Mouse (Mus musculus) urinary bladder, postnatal 4 days (tissue): ENCODE data around the gene Kctd14.
"Not testable (repeated sequence)": the region's sequence is repeated elsewhere in the genome, so short reads cannot be mapped to it uniquely, and the experiment has no call there.

Experiments
- DNase-seq, 2 experiments: peaks; one replicate each; pipeline ENCODE4 v3.0.0; 2021 to 2022; ENCODE audit warnings: low spot score in 2 of 2

The Kctd14 gene

GRCm38 (mm10) chr7:97451023-97451422 lies at the start of gene Kctd14:
TSS of gene Kctd14 (plus strand) at chr7:97451323.
- DNase-seq = not testable (repeated sequence)

GRCm38 (mm10) chr7:97407145-97407544 lies 44.0 kb upstream of the Kctd14 start:
- DNase-seq = no peak

DNA sequence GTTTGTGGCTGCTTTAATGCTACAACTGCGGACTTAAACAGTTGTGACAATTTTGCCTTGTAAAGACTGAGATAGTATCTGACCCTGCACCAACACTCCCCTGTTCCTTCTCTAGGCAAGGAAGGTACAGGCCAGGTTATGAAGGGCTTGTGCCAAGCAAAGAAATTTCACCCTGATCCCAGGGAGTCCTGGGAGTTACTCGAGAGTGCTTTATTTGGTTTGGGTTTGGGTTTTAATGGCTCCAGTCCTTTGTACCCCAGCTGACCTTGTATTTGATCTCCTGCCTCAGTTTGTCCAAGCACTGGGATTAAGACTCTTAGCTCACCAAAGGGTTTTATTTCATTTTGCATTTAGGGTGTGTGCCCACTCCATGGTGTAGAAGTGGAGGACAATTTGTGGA lies 40.0 kb upstream of the Kctd14 start:
- DNase-seq = no peak

GRCm38 (mm10) chr7:97411575-97411974 lies 39.5 kb upstream of the Kctd14 start:
- DNase-seq = no peak

GRCm38 (mm10) chr7:97413981-97414380 lies 37.1 kb upstream of the Kctd14 start:
- DNase-seq = no peak

GRCm38 (mm10) chr7:97414426-97414825 lies 36.7 kb upstream of the Kctd14 start:
- DNase-seq = no peak

DNA sequence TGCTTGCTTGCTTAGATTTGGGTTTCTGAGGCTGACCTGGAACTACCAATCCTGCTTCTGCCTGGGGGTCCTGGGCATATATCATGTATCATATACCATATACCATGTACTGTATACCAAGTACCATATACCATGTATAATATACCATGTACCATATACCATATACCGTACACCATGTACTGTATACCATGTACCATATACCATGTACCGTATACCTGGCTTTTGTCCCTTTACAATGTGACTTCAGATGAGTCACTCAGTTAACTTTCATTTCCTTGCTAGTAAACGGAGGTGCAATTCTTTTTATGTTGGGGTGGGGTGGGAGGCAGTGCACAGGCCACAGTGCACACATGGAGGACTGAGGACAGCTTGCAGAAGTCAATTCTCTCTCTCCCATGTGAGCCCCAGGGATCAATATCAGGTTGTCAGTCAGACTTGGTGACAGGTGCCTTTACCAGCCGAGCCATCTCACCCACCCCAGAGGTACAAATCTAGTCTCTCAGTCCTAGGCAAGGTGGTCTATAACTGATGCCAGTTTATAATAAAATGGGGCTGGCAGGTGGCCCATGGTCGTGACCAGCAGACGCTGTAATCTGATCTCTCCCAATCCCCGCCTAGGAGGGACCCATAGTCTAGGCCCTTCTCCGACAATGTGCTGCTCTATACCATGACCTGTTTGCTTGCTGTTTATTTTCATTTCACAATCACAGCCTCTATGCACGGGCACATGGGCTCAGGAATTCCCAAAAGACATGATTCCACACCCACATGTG lies 36.0 kb upstream of the Kctd14 start:
- DNase-seq = no peak

GRCm38 (mm10) chr7:97416473-97416872 lies 34.6 kb upstream of the Kctd14 start:
- no peak for DNase-seq

DNA sequence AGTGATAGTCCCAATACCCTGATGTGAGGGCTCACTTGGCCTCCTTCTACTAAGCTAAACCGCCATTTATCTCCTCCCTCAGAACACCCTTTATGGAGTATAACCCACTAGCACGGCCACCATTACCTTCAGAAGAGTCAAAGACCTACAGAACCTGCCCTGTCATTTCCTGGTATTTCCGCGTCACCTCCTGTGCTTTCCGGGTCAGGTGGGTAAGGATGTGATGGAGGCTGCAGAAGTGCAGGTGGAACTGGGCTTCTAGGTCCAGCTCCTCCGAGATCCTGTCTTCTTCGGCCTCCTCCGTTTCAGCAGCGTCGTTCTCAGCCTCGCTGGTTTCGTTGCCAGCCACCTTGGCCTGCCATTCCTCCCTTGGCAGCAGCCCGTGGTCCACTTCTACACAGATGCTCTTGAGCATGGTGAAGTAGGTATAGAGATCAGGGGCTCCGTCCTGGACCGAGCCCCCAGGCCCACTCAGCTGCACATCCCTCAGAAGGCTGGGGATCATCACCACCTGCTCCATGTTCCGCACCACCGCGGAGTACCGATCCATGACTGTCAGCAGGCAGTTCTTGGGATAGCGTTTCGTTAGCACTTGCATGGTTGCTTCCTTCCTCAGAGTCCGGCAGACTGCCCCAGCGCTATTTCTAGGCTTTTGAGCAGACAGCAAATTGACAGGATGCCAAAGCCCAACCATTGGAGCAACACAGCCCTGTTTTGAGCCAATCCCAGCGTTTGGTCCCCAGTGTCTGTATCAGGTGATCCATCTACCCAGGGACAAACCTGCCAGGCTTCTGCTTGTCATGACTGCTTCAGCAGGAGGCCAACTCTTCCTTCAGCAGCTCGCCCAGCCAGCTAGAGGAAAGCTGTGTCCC lies 34.0 kb upstream of the Kctd14 start, which contains the start of gene Thrsp:
Gene Thrsp (minus strand): TSS at position 825 of the 872 bp plus-strand sequence.
- DNase-seq = peak in 1 of 2 experiments; percentile 59

- DNase-seq = no peak
Observed at GRCm38 (mm10) chr7:97418717-97419116, 32.4 kb upstream of the Kctd14 start.

GRCm38 (mm10) chr7:97419163-97419562 lies 32.0 kb upstream of the Kctd14 start:
- DNase-seq = no peak

DNA sequence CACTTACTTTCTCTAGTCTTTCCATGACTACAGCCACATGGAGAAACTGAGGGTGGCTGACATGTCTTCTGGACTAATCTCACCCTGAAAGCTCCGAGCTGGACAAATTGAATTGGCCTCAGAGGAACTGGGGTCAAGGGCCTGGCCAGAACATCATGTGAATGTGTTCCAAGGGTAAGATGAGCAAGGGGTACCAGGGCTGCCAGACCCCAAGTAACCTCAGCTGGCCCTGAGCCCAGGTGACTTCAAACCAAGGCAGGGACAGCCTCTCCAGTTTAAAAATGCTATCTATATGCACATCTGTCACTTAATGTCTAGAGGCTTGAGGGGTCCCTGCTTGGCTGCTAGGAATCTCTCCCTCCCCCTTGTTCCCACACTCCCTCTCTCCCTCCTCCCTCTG lies 30.7 kb upstream of the Kctd14 start:
- DNase-seq = no peak

DNA sequence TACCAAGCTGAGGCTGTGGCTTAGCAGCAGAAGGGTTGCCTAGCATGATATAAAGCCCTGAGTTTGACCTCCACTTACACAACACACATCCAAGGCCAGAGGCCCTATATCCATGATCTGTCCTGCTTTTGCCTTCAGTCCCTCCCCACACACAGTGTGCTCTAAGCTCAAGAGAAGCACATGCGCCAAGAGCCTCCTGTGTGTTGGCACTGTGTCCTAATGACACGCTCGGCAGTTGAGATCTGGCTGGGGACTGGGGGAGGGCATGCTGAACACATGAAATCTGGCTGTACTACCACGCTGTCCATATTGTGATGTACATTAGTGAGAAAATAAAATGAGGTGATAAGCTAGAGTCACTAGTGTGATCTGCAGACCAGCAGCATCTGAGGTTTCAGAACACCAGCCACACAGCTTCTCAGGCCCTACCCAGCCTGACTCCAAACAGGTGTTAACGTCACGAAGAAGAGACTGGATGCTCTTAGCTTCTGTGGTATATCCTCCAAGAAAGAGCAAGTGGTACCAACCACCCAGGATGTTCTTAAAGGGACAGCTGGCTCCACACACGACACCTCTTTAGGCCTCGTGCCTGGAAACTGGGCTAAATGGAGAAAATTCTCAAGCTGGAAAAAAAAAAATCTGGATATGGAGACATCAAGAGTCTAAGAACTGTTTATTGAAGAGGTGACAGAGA lies 30.0 kb upstream of the Kctd14 start:
- peak in 1 of 2 experiments; percentile 59 for DNase-seq

- no peak for DNase-seq
Observed at GRCm38 (mm10) chr7:97423754-97424153, 27.4 kb upstream of the Kctd14 start.

DNA sequence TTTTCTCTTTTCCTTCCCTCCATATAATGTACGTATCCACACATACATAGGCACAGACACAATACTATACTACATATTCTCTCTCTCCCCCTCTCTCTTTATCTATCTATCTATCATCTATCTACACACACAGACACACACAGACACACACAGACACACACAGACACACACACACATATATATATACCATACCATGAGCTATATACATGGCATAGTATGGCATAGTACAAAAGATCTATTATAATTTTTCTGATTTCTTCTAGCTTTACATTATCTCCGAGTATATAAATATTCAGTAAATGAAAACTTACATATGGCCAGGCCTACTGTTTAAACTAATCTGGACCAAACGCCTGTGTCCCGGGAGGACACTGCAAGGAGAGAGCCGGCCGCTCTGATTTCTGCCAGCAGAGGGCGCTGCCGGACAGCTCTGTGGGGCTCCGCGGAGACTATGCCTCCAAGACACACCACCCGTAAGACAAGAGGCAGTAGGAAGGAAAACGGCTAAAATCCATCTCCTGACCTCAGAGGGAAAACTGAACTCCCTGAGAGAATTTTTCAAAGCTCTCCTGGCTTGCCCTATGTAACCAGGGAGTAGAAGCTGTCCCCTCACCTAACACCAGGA lies 26.4 kb upstream of the Kctd14 start:
- DNase-seq = peak; percentile 82 to 95

DNA sequence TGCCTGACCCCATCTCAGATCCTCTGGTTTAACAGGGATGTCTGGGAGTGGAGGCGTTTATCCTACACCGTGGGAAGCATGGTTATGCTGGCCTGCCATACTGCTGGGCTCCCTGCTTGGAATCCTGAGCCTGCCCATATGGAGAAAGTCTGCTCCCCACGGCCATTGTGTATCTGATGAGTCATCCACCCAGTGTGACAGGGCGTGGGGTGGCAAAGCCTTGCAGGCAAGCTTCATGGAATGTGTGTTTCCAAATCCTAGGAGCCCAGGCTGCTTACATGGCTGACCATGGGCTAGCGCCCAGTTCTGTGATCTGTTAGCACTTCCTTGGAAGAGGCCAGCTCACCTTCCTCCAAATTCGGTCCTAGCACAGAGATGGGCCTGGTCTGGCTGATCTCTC lies 24.6 kb upstream of the Kctd14 start:
- DNase-seq = no peak

DNA sequence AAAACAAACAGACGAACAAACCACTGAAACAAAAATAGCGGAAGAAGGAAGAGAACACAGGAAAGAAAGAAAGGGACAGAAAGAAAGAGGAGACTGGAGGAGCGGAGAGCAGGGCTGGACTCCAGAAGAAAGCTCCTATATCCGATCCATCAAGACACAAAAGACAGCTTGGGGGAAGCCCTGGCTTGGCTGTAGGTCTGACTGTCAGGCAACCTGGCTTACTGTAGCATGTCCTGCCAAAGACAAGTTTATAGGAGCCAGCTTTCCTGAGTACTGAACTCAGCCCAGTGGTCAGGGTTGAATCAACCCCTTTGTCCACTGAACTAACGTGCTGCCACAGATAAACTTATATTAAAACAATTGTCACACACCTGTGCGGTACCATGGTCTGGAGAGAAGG lies 23.8 kb upstream of the Kctd14 start:
- no peak for DNase-seq

DNA sequence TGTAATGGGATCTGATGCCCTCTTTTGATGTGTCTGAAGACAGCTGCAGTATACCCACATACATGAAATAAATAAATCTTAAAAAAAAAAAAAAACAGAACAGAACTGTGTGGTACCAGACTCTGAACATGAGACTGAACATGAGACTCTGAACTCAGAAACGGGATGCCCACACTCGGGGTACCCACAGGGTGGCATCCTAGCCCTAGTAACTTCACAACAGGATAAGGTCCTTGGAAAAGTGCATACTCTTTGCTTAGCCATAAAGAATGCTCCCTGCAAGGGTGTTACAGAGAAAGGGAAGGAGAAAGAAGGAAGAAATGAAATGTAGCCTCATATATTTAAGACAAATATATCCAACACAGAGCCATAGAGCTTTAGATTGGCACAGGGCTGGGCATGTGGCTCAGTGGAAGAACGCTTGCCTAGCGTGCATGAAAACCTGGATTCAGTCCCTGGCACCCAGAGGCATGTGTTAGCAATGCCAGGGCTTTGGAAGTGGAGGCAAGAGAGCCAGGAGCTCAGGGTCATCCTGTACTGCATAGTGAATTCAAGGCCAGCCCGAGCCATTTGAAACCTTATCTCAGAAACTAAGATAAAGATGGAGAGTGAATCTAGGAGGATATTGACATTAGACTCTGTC lies 23.2 kb upstream of the Kctd14 start:
- DNase-seq = no peak

DNA sequence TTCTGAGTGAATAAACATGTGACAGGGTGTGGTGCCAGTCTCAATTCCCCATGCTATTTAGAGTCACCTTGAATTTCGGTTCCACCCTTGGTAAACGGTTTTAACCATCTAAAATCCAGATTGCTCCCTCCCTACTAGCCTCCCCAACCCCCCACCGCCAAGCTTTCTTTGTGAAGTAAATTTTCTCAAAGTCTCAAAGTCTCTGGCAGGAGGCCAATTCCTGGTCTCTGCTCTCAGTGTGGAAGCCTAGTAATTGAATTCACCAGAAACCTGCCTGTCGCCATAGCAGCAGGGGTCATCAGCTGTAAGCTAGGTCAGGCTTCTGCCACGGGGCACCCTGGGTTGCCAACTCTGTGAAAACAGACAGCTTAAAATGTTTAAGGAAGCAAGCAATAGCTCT lies 21.4 kb upstream of the Kctd14 start:
- DNase-seq = no peak

DNA sequence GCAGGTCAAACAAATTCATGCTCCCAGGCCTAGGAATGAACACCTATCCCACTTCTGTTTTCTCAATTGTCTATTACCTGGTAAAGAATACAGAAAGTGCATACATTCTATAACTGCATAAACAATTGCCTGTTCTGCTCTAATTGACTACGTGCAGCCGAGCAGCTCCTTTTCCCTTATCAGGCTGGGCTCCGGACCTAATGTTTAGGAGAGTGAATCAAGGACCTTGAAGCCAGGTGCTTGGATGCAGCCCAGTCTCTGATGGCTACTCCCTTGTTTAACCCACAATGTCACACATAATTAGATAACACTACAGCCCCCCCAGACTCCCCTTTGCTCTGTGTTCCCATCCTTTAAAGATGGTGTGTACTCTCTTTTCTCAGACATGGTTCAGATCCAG lies 17.6 kb upstream of the Kctd14 start:
- not testable (repeated sequence) for DNase-seq

GRCm38 (mm10) chr7:97434517-97434916 lies 16.6 kb upstream of the Kctd14 start:
- no peak for DNase-seq
